Mouse (Mus musculus): ENCODE data around the gene Irf1. TPM values are rescaled to one million over a fixed set of nuclear protein-coding genes. Genes with fewer than 3 reads are reported as not detected.

Gene Irf1
- total and polyA plus RNA-seq, 3 experiments: 22.7 to 43.7 (median 35.5) TPM

- DNase-seq: no peak
These were observed 10.0 kb upstream of the Irf1 start for GRCm38 (mm10) chr11:53759545-53760406.

- DNase-seq: peak; percentile 69
These were observed 8.5 kb upstream of the Irf1 start for GRCm38 (mm10) chr11:53761284-53761683.

GRCm38 (mm10) chr11:53761822-53762221 is 8.0 kb upstream of the Irf1 start:
- peak; percentile 93 for DNase-seq

GRCm38 (mm10) chr11:53762426-53762825 is 7.4 kb upstream of the Irf1 start:
- no peak for DNase-seq

- DNase-seq: peak; percentile 95
These were observed 6.9 kb upstream of the Irf1 start for GRCm38 (mm10) chr11:53762827-53763495.

GRCm38 (mm10) chr11:53763496-53764140 is 6.2 kb upstream of the Irf1 start:
- DNase-seq: peak; percentile 95

- DNase-seq: no peak
These were observed 5.2 kb upstream of the Irf1 start for GRCm38 (mm10) chr11:53764581-53764980.

GRCm38 (mm10) chr11:53768422-53769184 is 1.2 kb upstream of the Irf1 start:
- no peak for DNase-seq

- DNase-seq: no peak
These were observed 633 bp upstream of the Irf1 start for GRCm38 (mm10) chr11:53769185-53769576.

GRCm38 (mm10) chr11:53770125-53770791 is 444 bp downstream of the Irf1 start:
- peak; percentile 91 for DNase-seq

GRCm38 (mm10) chr11:53771001-53771744 is 1.4 kb downstream of the Irf1 start:
- no peak for DNase-seq

- DNase-seq: no peak
These were observed 2.7 kb downstream of the Irf1 start for GRCm38 (mm10) chr11:53772536-53772935.

- DNase-seq: no peak
These were observed 3.3 kb downstream of the Irf1 start, which contains the start of gene Gm17334 for GRCm38 (mm10) chr11:53773087-53773486. TSS of gene Gm17334 (minus strand) at chr11:53773187.

- no peak for DNase-seq
These were observed 4.0 kb downstream of the Irf1 start for GRCm38 (mm10) chr11:53773641-53774360.

- DNase-seq: no peak
These were observed 4.9 kb downstream of the Irf1 start for GRCm38 (mm10) chr11:53774659-53775255.

GRCm38 (mm10) chr11:53777736-53778135 is 7.9 kb downstream of the Irf1 start:
- DNase-seq: no peak

GRCm38 (mm10) chr11:53778455-53778854 is 8.6 kb downstream of the Irf1 start:
- no peak for DNase-seq

- DNase-seq: no peak
These were observed 10.0 kb downstream of the Irf1 start for GRCm38 (mm10) chr11:53779808-53780207.

GRCm38 (mm10) chr11:53780262-53780661 is 10.4 kb downstream of the Irf1 start:
- no peak for DNase-seq

Measured in adrenal gland, adult 2 months (tissue).